Mouse (Mus musculus) intestine, embryonic 15.5 days (tissue): ENCODE data around the gene Crhr2. TPM values are rescaled to one million over a fixed set of nuclear protein-coding genes. Genes with fewer than 3 reads are reported as not detected.

Experiments
- ATAC-seq: fragments of 200-750 bp; cut with Nextera tagmentation; 2 replicates; pipeline ENCODE4 v1.8.0; 2017; ENCODE audit warnings: moderate TSS enrichment, moderate library complexity
- H3K27ac ChIP-seq: fragments of 300-500 bp; sonication (generic); 2 replicates; pipeline ENCODE4 v1.5.1; 2015; ENCODE audit warnings: mild to moderate bottlenecking, inconsistent platforms
- H3K27me3 ChIP-seq: fragments of 300-500 bp; sonication (generic); replicated peaks from 2 replicates; pipeline ENCODE4 v1.6.1; 2015; ENCODE audit warnings: inconsistent platforms
- H3K36me3 ChIP-seq: fragments of 300-500 bp; sonication (generic); 2 replicates; pipeline ENCODE4 v1.6.1; 2015; ENCODE audit warnings: inconsistent platforms
- H3K4me1 ChIP-seq: fragments of 300-500 bp; sonication (generic); replicated peaks from 2 replicates; pipeline ENCODE4 v1.6.1; 2015; ENCODE audit warnings: inconsistent platforms
- H3K4me2 ChIP-seq: fragments of 300-500 bp; sonication (generic); replicated peaks from 2 replicates; pipeline ENCODE4 v1.6.1; 2015; ENCODE audit warnings: mild to moderate bottlenecking, inconsistent platforms
- H3K4me3 ChIP-seq: fragments of 300-500 bp; sonication (generic); replicated peaks from 2 replicates; pipeline ENCODE4 v1.5.1; 2015; ENCODE audit warnings: inconsistent platforms
- H3K9ac ChIP-seq: fragments of 300-500 bp; sonication (generic); 2 replicates; pipeline ENCODE4 v1.6.1; 2015; ENCODE audit warnings: inconsistent platforms
- H3K9me3 ChIP-seq: fragments of 300-500 bp; sonication (generic); 2 replicates; pipeline ENCODE4 v1.6.1; 2016; ENCODE audit warnings: inconsistent platforms
- WGBS: fragments of 180-500 bp; shearing (Covaris S2); methylation state at CpG from one replicate; pipeline ENCODE4 v1.1.7; 2015; 5-methylcytosine and 5-hydroxymethylcytosine counted together
- polyA plus RNA-seq: library from polyadenylated mRNA; unstranded; fragments of >200 nt; fragmentation: Nextera tagmentation; extraction: Ambion mirVana; gene quantifications from 2 replicates; pipeline ENCODE4 v1.2.1, GENCODE M21; 2015

Crhr2 gene
- polyA plus RNA-seq, 1 experiment from 2014 or later = 0.26 TPM

DNA sequence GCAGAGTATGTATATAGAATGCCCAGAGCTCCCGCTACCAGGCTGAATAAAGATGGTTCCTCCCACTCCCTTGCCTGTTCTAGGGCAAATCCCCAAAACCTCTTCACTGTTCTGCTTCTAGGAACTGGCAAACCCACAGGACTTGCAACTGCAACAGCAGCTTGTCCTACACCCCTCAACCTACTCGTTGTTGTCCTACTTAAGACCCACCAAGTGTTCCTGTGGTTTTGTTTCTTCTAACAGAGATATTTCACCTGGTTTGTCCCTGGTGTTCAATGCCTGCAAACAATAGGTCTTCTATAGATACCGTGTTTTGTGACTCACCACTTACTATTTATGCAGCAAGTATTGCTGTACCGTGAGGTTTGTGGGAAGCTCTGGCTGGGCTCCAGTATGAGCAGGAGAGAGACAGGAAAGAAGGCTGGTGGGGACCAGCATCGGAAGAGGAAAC, 28.5 kb upstream of the Crhr2 start:
- Histone ChIP-seq H3K4me1 (no peaks in the 10 kb centered on the region), H3K36me3 (no peaks in the 10 kb centered on the region), H3K4me2 (no peak overlapping the region), H3K27ac (no peak overlapping the region), H3K4me3 (no peak overlapping the region), H3K9me3 (no peaks in the 10 kb centered on the region), H3K9ac (no peak overlapping the region), H3K27me3 (no peaks in the 10 kb centered on the region)
- WGBS = 72% methylated on average over 5 of the region's 5 CpGs
- ATAC-seq = no peak

GRCm38 (mm10) chr6:55159256-55159655, 26.4 kb upstream of the Crhr2 start:
- H3K27ac ChIP-seq = no peak overlapping the region
- WGBS = 71% methylated on average over 1 of the region's 1 CpGs
- H3K4me2 ChIP-seq = no peak overlapping the region
- ATAC-seq = no peak
- no peak overlapping the region for H3K9ac ChIP-seq
- H3K9me3 ChIP-seq = no peaks in the 10 kb centered on the region
- H3K4me3 ChIP-seq = no peak overlapping the region
- H3K36me3 ChIP-seq = no peaks in the 10 kb centered on the region
- H3K4me1 ChIP-seq = no peaks in the 10 kb centered on the region
- H3K27me3 ChIP-seq = no peaks in the 10 kb centered on the region

DNA sequence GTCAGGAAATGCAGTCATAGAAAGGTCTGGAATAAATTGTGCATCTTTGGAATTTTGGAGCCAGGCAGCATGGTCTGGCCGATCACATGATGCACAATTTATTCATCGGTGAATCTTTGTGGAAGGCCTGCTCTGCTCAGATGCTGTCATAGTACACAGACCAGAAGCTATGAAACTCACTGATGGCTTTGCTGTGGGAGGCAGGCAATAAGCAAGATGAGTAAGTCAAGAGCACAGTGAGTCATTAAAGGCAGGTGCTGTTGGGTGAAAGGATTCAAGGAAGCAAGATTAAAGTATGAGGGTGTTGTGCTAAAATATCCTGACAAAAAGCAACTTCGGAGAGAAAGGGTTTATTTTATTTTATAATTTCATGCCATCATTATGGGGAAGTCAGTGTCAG, 19.4 kb upstream of the Crhr2 start:
- Histone ChIP-seq H3K9me3 (no peaks in the 10 kb centered on the region), H3K27me3 (no peaks in the 10 kb centered on the region), H3K4me3 (no peak overlapping the region), H3K4me2 (no peak overlapping the region), H3K36me3 (no peaks in the 10 kb centered on the region), H3K27ac (no peak overlapping the region), H3K4me1 (no peaks in the 10 kb centered on the region), H3K9ac (no peak overlapping the region)
- 92% methylated on average over 3 of the region's 3 CpGs for WGBS
- ATAC-seq = no peak

GRCm38 (mm10) chr6:55146138-55146537, 13.3 kb upstream of the Crhr2 start:
- 54% methylated on average over 4 of the region's 4 CpGs for whole genome bisulfite sequencing
- H3K9ac ChIP-seq = no peak overlapping the region

GRCm38 (mm10) chr6:55145285-55145684, 12.5 kb upstream of the Crhr2 start:
- no peak overlapping the region for H3K4me2 ChIP-seq
- no peaks in the 10 kb centered on the region for H3K9me3 ChIP-seq
- no peaks in the 10 kb centered on the region for H3K36me3 ChIP-seq
- H3K27ac ChIP-seq = no peak overlapping the region
- ATAC-seq = no peak
- whole genome bisulfite sequencing = 76% methylated on average over 5 of the region's 5 CpGs
- no peaks in the 10 kb centered on the region for H3K4me1 ChIP-seq
- H3K9ac ChIP-seq = no peak overlapping the region
- no peaks in the 10 kb centered on the region for H3K27me3 ChIP-seq
- no peak overlapping the region for H3K4me3 ChIP-seq

More at GRCm38 (mm10) chr6:55146138-55146537, 13.3 kb upstream of the Crhr2 start:
- Histone ChIP-seq H3K4me2 (no peak overlapping the region), H3K36me3 (no peaks in the 10 kb centered on the region), H3K4me1 (no peaks in the 10 kb centered on the region), H3K9me3 (no peaks in the 10 kb centered on the region), H3K4me3 (no peak overlapping the region), H3K27ac (no peak overlapping the region), H3K27me3 (no peaks in the 10 kb centered on the region)
- no peak for ATAC-seq

DNA sequence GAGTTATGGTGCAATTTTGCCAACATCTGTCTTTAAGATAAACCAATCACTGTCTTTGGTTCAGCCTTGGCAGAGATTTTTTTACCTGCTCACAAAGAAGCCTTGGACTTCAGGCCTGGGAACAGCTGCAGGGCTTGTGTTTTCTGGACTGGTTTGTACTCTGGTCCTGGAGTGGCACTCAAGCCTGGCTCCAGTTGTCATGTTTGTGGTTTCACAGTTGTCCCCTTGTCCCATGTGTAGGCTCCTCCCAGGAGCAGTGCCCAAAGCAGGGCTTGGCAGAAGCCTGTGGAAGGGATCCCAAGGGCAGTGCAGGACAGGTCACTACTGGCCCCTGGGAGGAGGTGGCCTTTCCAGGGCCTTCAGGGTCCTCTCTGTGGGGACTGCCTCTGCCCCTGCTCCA, 5.5 kb upstream of the Crhr2 start:
- no peaks in the 10 kb centered on the region for H3K27me3 ChIP-seq
- no peak overlapping the region for H3K4me3 ChIP-seq
- no peaks in the 10 kb centered on the region for H3K4me1 ChIP-seq
- H3K9me3 ChIP-seq = no peaks in the 10 kb centered on the region
- ATAC-seq = no peak
- H3K4me2 ChIP-seq = no peak overlapping the region
- H3K36me3 ChIP-seq = no peaks in the 10 kb centered on the region
- no peak overlapping the region for H3K27ac ChIP-seq
- H3K9ac ChIP-seq = no peak overlapping the region

GRCm38 (mm10) chr6:55133425-55133824, 609 bp upstream of the Crhr2 start:
- no peak overlapping the region for H3K9ac ChIP-seq
- H3K27me3 ChIP-seq = no peaks in the 10 kb centered on the region
- no peaks in the 10 kb centered on the region for H3K4me1 ChIP-seq
- ATAC-seq = no peak
- H3K4me3 ChIP-seq = no peak overlapping the region
- no peaks in the 10 kb centered on the region for H3K36me3 ChIP-seq
- H3K27ac ChIP-seq = no peak overlapping the region
- 73% methylated on average over 1 of the region's 1 CpGs for WGBS
- H3K9me3 ChIP-seq = no peaks in the 10 kb centered on the region
- no peak overlapping the region for H3K4me2 ChIP-seq

DNA sequence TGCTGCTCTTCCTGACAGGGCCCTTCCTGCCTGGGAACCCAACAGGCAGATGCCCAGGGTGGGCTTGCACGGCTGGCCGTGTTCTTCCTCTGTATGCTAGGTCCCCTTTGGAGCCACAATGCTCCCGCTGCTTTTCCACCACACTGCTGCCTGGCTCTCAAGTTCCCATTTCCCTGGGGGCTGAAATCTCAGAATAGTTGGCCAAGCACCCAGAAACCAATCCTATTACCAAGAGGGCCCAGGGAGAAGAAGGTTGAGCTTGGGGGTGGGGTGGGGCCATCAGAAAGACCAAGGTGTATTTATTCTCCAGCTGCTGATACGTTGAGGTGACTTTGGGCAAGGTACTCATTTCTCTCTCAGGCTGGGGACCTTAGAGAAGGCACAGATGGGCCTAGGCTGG, 1.5 kb downstream of the Crhr2 start:
- WGBS = 86% methylated on average over 4 of the region's 4 CpGs
- H3K27me3 ChIP-seq = no peaks in the 10 kb centered on the region
- no peak overlapping the region for H3K4me3 ChIP-seq
- H3K4me2 ChIP-seq = no peak overlapping the region
- H3K9me3 ChIP-seq = no peaks in the 10 kb centered on the region
- no peaks in the 10 kb centered on the region for H3K36me3 ChIP-seq
- no peak overlapping the region for H3K9ac ChIP-seq
- H3K4me1 ChIP-seq = no peaks in the 10 kb centered on the region
- ATAC-seq = no peak
- H3K27ac ChIP-seq = no peak overlapping the region

DNA sequence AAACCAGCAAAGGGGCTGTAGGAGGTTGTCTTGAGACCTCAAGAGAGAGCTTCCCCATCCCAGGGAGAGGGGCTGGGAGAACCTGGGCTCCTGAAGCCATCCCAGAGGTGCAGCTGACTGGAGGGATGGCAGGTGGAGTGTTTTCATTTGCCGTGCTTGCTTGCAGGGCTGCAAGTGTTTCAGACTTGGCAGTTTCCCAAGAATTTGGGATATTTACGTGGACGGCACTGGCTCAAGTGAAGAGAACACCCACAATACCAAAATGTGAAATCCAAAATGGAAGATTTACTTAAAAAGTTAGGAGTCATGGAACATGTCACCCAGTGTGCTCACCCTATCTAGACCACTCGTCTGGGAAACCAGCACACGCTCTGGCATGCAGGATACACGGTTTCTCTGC, 2.2 kb downstream of the Crhr2 start:
- no peaks in the 10 kb centered on the region for H3K27me3 ChIP-seq
- 34% methylated on average over 6 of the region's 6 CpGs for WGBS
- no peak overlapping the region for H3K9ac ChIP-seq
- H3K27ac ChIP-seq = no peak overlapping the region
- no peak overlapping the region for H3K4me3 ChIP-seq
- no peak overlapping the region for H3K4me2 ChIP-seq
- no peaks in the 10 kb centered on the region for H3K4me1 ChIP-seq
- no peaks in the 10 kb centered on the region for H3K36me3 ChIP-seq
- no peak for ATAC-seq
- no peaks in the 10 kb centered on the region for H3K9me3 ChIP-seq

- Histone ChIP-seq H3K27me3 (no peaks in the 10 kb centered on the region), H3K9me3 (no peaks in the 10 kb centered on the region), H3K9ac (no peak overlapping the region), H3K4me1 (no peaks in the 10 kb centered on the region), H3K36me3 (no peaks in the 10 kb centered on the region), H3K4me3 (no peak overlapping the region), H3K27ac (no peak overlapping the region), H3K4me2 (no peak overlapping the region)
- no peak for ATAC-seq
These were observed 4.4 kb downstream of the Crhr2 start for GRCm38 (mm10) chr6:55128391-55128790.

DNA sequence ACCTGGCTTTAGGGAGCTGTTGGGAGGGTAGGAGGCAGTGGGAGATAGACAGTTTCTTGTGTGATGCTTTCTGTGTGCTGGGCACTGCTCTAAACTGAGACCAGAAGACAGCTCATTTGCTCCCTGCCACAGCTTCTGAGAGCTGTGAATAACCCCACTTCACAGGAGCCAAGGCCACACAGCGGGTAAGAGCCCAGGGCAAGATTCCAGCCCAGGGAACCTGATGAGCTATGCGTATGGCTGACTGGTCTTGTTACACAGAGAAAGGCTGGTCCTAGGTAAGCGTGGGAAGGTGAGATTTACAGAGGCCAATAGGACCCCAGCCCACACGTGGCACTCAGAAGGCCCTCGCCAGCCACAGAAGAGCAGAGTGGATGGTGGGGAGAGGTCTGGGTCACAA, 6.2 kb downstream of the Crhr2 start:
- no peak for ATAC-seq
- Histone ChIP-seq H3K4me3 (no peak overlapping the region), H3K4me1 (no peaks in the 10 kb centered on the region), H3K27ac (no peak overlapping the region), H3K9ac (no peak overlapping the region), H3K4me2 (no peak overlapping the region), H3K9me3 (no peaks in the 10 kb centered on the region), H3K27me3 (no peaks in the 10 kb centered on the region), H3K36me3 (no peaks in the 10 kb centered on the region)
- WGBS = 82% methylated on average over 5 of the region's 5 CpGs

GRCm38 (mm10) chr6:55123056-55123455, 9.8 kb downstream of the Crhr2 start:
- WGBS = 30% methylated on average over 4 of the region's 4 CpGs
- H3K27ac ChIP-seq = no peak overlapping the region
- H3K36me3 ChIP-seq = no peaks in the 10 kb centered on the region
- H3K9ac ChIP-seq = no peak overlapping the region
- H3K9me3 ChIP-seq = no peaks in the 10 kb centered on the region
- no peaks in the 10 kb centered on the region for H3K4me1 ChIP-seq
- no peak overlapping the region for H3K4me3 ChIP-seq
- no peak overlapping the region for H3K4me2 ChIP-seq
- no peak for ATAC-seq
- peaks cover 16% of the 10 kb centered on the region for H3K27me3 ChIP-seq

DNA sequence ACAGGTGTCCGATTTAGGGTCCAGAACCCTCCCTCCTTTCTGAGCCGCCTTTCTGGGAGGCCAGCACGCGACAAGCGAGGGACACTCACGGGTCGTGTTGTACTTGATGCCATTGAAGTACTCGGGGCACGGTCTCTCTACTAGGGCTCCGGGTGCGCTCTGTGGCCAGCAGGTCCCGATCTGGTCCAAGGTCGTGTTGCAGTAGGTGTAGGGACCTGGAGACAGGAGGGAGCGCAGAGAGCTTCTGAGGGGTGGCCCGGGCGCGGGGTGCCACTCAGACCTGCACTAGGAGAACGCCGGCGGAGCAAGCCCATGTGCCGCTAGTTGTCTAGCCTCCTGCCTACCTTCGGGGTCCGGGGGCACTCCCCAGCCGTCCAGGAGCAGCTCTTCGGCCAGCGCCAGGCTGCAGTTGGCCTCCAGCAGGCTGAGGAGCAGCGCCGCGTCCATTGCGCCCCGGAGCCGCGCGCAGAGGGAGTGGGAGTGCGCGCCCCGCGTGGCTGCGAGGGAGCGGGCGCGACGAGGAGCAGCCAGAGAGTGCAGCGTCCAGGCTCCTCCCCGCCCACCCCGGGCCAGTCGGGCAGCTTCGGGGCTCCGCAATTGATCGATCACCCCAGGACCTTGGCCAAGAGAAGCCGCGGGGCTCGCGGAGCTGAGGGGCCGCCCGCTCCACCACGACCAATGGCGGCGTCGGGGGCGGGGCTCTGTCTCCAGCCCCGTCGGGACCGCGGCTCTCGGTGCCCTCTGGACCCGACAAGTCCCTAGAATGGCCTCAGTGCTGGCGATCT, 15.3 kb downstream of the Crhr2 start:
- H3K9me3 ChIP-seq = no peaks in the 10 kb centered on the region
- H3K4me2 ChIP-seq = peak overlapping the region; percentile 95
- under 1% methylated on average over 68 of the region's 68 CpGs for WGBS
- H3K27me3 ChIP-seq = peaks cover 51% of the 10 kb centered on the region
- peak overlapping the region; percentile 49 for H3K4me3 ChIP-seq
- no peaks in the 10 kb centered on the region for H3K36me3 ChIP-seq
- H3K27ac ChIP-seq = no peak overlapping the region
- H3K4me1 ChIP-seq = peaks cover 9% of the 10 kb centered on the region
- H3K9ac ChIP-seq = peak overlapping the region; percentile 50
- peak; percentile 82 for ATAC-seq
